In genomic region chr2:26325386-26326181, GRCm38 (mm10) we compare ENCODE assay signal across 7 mouse cellular contexts. TPM values are rescaled to one million over a fixed set of nuclear protein-coding genes. Genes with fewer than 3 reads are reported as not detected.
DNase-seq lines count a peak whose midpoint lies in the region; ATAC-seq and TF ChIP-seq lines count a peak whose summit lies in the region.

No protein-coding gene starts in this region.

- no peaks in the 10 kb centered on the region for H3K27me3 ChIP-seq in heart, embryonic 10.5 days (ENCODE audit: insufficient read depth, poor library complexity, severe bottlenecking)
- no peaks in the 10 kb centered on the region for H3K27me3 ChIP-seq in kidney, embryonic 16.5 days (ENCODE audit: insufficient read depth, low read length)
- no peaks in the 10 kb centered on the region for H3K27me3 ChIP-seq in spleen, adult 2 months (ENCODE audit: control insufficient read depth, insufficient read depth, low read length)

- WGBS in heart, embryonic 10.5 days = 60% methylated on average over 15 of the region's 15 CpGs
- WGBS in kidney, embryonic 16.5 days = 68% methylated on average over 15 of the region's 15 CpGs
- 68% methylated on average over 15 of the region's 15 CpGs for WGBS in spleen, adult 2 months

- H3K9ac ChIP-seq in kidney, embryonic 16.5 days (replicated peaks; ENCODE audit: low read length) = no peak overlapping the region

- TF ChIP-seq CTCF in spleen, adult 2 months (IDR thresholded peaks at IDR 0.05; ENCODE audit: extremely low read depth, insufficient read depth, insufficient read length, insufficient replicate concordance) = peak; percentile 91

- no peak for TF ChIP-seq POLR2A in spleen, adult 2 months (IDR thresholded peaks at IDR 0.05; ENCODE audit: low read depth, low read length)

- H3K27ac ChIP-seq in heart, embryonic 10.5 days = peak overlapping the region; percentile 36; the same call in 1 of the 2 replicates
- no peak overlapping the region for H3K27ac ChIP-seq in kidney, embryonic 16.5 days (ENCODE audit: low read length)
- no peak overlapping the region for H3K27ac ChIP-seq in spleen, adult 2 months (ENCODE audit: insufficient read depth, low read length)

- no peaks in the 10 kb centered on the region for H3K9me3 ChIP-seq in heart, embryonic 10.5 days
- H3K9me3 ChIP-seq in kidney, embryonic 16.5 days (ENCODE audit: low read length) = no peaks in the 10 kb centered on the region

- DNase-seq in MN1 (ENCODE audit: low spot score) = peak; percentile 81
- DNase-seq in embryo, embryonic 10 days (ENCODE audit: low spot score) = peak; percentile 75
- DNase-seq in heart, embryonic 10.5 days (ENCODE audit: low spot score) = peak; percentile 89
- peak; percentile 68 to 73 for DNase-seq in lung, postnatal 4 days
- DNase-seq in spleen, adult 2 months (ENCODE audit: low read depth in 1 of 2, low spot score in 2 of 2) = peak; percentile 33 to 37

- peaks cover 83% of the 10 kb centered on the region for H3K36me3 ChIP-seq in heart, embryonic 10.5 days
- H3K36me3 ChIP-seq in kidney, embryonic 16.5 days (ENCODE audit: insufficient read depth, low read length) = peaks cover 50% of the 10 kb centered on the region
- peaks cover 3% of the 10 kb centered on the region for H3K36me3 ChIP-seq in spleen, adult 2 months (ENCODE audit: control insufficient read depth, insufficient read depth, low read length)

- no peak overlapping the region for H3K4me3 ChIP-seq in heart, embryonic 10.5 days
- no peak overlapping the region for H3K4me3 ChIP-seq in kidney, embryonic 16.5 days (ENCODE audit: low read length)
- H3K4me3 ChIP-seq in spleen, adult 2 months (ENCODE audit: extremely low read depth, insufficient read depth, insufficient read length) = no peak overlapping the region

- peak; percentile 79 for ATAC-seq in CD4-positive, CD25-positive, alpha-beta regulatory T cell, adult 4 months
- peak; percentile 85 for ATAC-seq in kidney, embryonic 16.5 days (ENCODE audit: low FRiP score, low TSS enrichment)

- no peak overlapping the region for H3K4me2 ChIP-seq in kidney, embryonic 16.5 days (replicated peaks; ENCODE audit: low read depth, low read length)

- peaks cover 26% of the 10 kb centered on the region for H3K4me1 ChIP-seq in heart, embryonic 10.5 days
- no peaks in the 10 kb centered on the region for H3K4me1 ChIP-seq in kidney, embryonic 16.5 days (ENCODE audit: insufficient read depth, low read length)
- no peaks in the 10 kb centered on the region for H3K4me1 ChIP-seq in spleen, adult 2 months (ENCODE audit: control insufficient read depth, insufficient read depth, insufficient read length)

RNA-seq across cellular contexts. Expression of gene Gpsm1, which starts 10.3 kb away (rescaled TPM):
- 1 to 10 TPM; 3.3 to 4.9 TPM for polyA plus RNA-seq in CD4-positive, CD25-positive, alpha-beta regulatory T cell, adult 4 months (2017; shearing (Covaris generic))
- polyA plus RNA-seq in heart, embryonic 10.5 days (2016; fragmentation: Nextera tagmentation; extraction: Ambion mirVana) = 43.7 and 53.9 TPM in 2 replicates
- 41.9 and 44.1 TPM in 2 replicates for polyA plus RNA-seq in kidney, embryonic 16.5 days (2015; fragmentation: Nextera tagmentation; extraction: Ambion mirVana)
- 17.7 and 21.1 TPM in 2 replicates for polyA plus RNA-seq in spleen, adult 2 months (2012; rRNA removed)

RNA-seq across cellular contexts. Expression of gene Dnlz, which starts 26.3 kb away (rescaled TPM):
- polyA plus RNA-seq in CD4-positive, CD25-positive, alpha-beta regulatory T cell, adult 4 months (2017; shearing (Covaris generic)) = 1 to 10 TPM; 6.4 to 7.1 TPM
- 32.7 and 34.7 TPM in 2 replicates for polyA plus RNA-seq in heart, embryonic 10.5 days (2016; fragmentation: Nextera tagmentation; extraction: Ambion mirVana)
- polyA plus RNA-seq in kidney, embryonic 16.5 days (2015; fragmentation: Nextera tagmentation; extraction: Ambion mirVana) = 30.6 and 34.2 TPM in 2 replicates
- 13.4 and 20.0 TPM in 2 replicates for polyA plus RNA-seq in spleen, adult 2 months (2012; rRNA removed)

RNA-seq across cellular contexts. Expression of gene Ccdc187, which starts 31.2 kb away (rescaled TPM):
- not detected for polyA plus RNA-seq in CD4-positive, CD25-positive, alpha-beta regulatory T cell, adult 4 months (2017; shearing (Covaris generic))
- 0.02 TPM in 1 of 2 replicates, not detected in the other for polyA plus RNA-seq in heart, embryonic 10.5 days (2016; fragmentation: Nextera tagmentation; extraction: Ambion mirVana)
- 0.02 and 0.03 TPM in 2 replicates for polyA plus RNA-seq in kidney, embryonic 16.5 days (2015; fragmentation: Nextera tagmentation; extraction: Ambion mirVana)
- not detected in 2 replicates for polyA plus RNA-seq in spleen, adult 2 months (2012; rRNA removed)

RNA-seq across cellular contexts. Expression of gene Card9, which starts 35.1 kb away (rescaled TPM):
- under 1 TPM; 0.65 to 0.85 TPM for polyA plus RNA-seq in CD4-positive, CD25-positive, alpha-beta regulatory T cell, adult 4 months (2017; shearing (Covaris generic))
- 0.31 and 0.62 TPM in 2 replicates for polyA plus RNA-seq in heart, embryonic 10.5 days (2016; fragmentation: Nextera tagmentation; extraction: Ambion mirVana)
- polyA plus RNA-seq in kidney, embryonic 16.5 days (2015; fragmentation: Nextera tagmentation; extraction: Ambion mirVana) = 0.92 and 1.4 TPM in 2 replicates
- 11.9 and 17.7 TPM in 2 replicates for polyA plus RNA-seq in spleen, adult 2 months (2012; rRNA removed)

RNA-seq across cellular contexts. Expression of gene Snapc4, which starts 54.9 kb away (rescaled TPM):
- 10 to 100 TPM; 25.6 to 56.4 TPM for polyA plus RNA-seq in CD4-positive, CD25-positive, alpha-beta regulatory T cell, adult 4 months (2017; shearing (Covaris generic))
- polyA plus RNA-seq in heart, embryonic 10.5 days (2016; fragmentation: Nextera tagmentation; extraction: Ambion mirVana) = 27.1 and 31.7 TPM in 2 replicates
- polyA plus RNA-seq in kidney, embryonic 16.5 days (2015; fragmentation: Nextera tagmentation; extraction: Ambion mirVana) = 31.7 and 35.3 TPM in 2 replicates
- 41.1 and 46.5 TPM in 2 replicates for polyA plus RNA-seq in spleen, adult 2 months (2012; rRNA removed)

Comparison
In these comparisons a context has a peak if more than half of its experiments do, and no peak if none do; other contexts are left out.
1. DNase-seq: peak in every context shown above with its lines; median percentile 89 in heart, embryonic 10.5 days; 81 in MN1; 75 in embryo, embryonic 10 days; 70 in lung, postnatal 4 days; 35 in spleen, adult 2 months.